Mouse (Mus musculus) intestine, postnatal 0 days (tissue): Measurements from ENCODE around the gene Dedd. TPM values are rescaled to one million over a fixed set of nuclear protein-coding genes. Genes with fewer than 3 reads are reported as not detected.
A peak's percentile ranks its signal among the peaks of the same experiment; 100 is the strongest.

Experiments
- ATAC-seq: fragments of 200-750 bp; cut with Nextera tagmentation; 2 replicates; pipeline ENCODE4 v1.8.0; 2017; ENCODE audit warnings: mild to moderate bottlenecking, moderate TSS enrichment, moderate library complexity
- H3K27ac ChIP-seq: fragments of 300-500 bp; sonication (generic); 2 replicates; pipeline ENCODE4 v1.5.1; 2014; ENCODE audit warnings: mild to moderate bottlenecking, low read depth, low read length, moderate library complexity
- H3K27me3 ChIP-seq: fragments of 300-500 bp; sonication (generic); replicated peaks from 2 replicates; pipeline ENCODE4 v1.6.1; 2014; ENCODE audit warnings: low read length, mixed read lengths; ENCODE audit not compliant: control insufficient read depth, insufficient read depth
- H3K36me3 ChIP-seq: fragments of 300-500 bp; sonication (generic); 2 replicates; pipeline ENCODE4 v1.6.1; 2014; ENCODE audit warnings: mild to moderate bottlenecking, moderate library complexity; ENCODE audit not compliant: control insufficient read depth, insufficient read depth
- H3K4me1 ChIP-seq: fragments of 300-500 bp; sonication (generic); replicated peaks from 2 replicates; pipeline ENCODE4 v1.6.1; 2014; ENCODE audit warnings: antibody characterized with exemption, low read length, mixed read lengths; ENCODE audit not compliant: control insufficient read depth, insufficient read depth
- H3K4me2 ChIP-seq: fragments of 300-500 bp; sonication (generic); replicated peaks from 2 replicates; pipeline ENCODE4 v1.6.1; 2014; ENCODE audit warnings: low read depth, mild to moderate bottlenecking, moderate library complexity
- H3K4me3 ChIP-seq: fragments of 300-500 bp; sonication (generic); 2 replicates; pipeline ENCODE4 v1.5.1; 2014; ENCODE audit warnings: low read depth, low read length
- H3K9ac ChIP-seq: fragments of 300-500 bp; sonication (generic); 2 replicates; pipeline ENCODE4 v1.6.1; 2014; ENCODE audit warnings: mild to moderate bottlenecking, low read depth, low read length
- H3K9me3 ChIP-seq: fragments of 300-500 bp; sonication (generic); 2 replicates; pipeline ENCODE4 v1.6.1; 2016; ENCODE audit warnings: mixed run types; ENCODE audit not compliant: control insufficient read depth
- CTCF ChIP-seq: sonication (generic); IDR thresholded peaks from 2 replicates; pipeline ENCODE4 v1.5.1; 2016; ENCODE audit warnings: low read depth, mild to moderate bottlenecking, control low read depth, antibody characterized with exemption, moderate library complexity
- WGBS: fragments of 180-500 bp; shearing (Covaris S2); extraction: QIAGEN DNeasy Blood & Tissue Kit; methylation state at CpG from one replicate; pipeline ENCODE4 v1.1.7; 2014; 5-methylcytosine and 5-hydroxymethylcytosine counted together
- polyA plus RNA-seq: library from polyadenylated mRNA; unstranded; fragments of >200 nt; fragmentation: Nextera tagmentation; extraction: Ambion mirVana; gene quantifications from 2 replicates; pipeline ENCODE4 v1.2.1, GENCODE M21; 2015

Dedd gene
- polyA plus RNA-seq, 1 experiment from 2014 or later: 28.1 TPM

GRCm38 (mm10) chr1:171282086-171282805 is 46.7 kb upstream of the Dedd start:
- Histone ChIP-seq H3K27me3 (no peaks in the 10 kb centered on the region), H3K9me3 (no peaks in the 10 kb centered on the region), H3K4me3 (peak overlapping the region; percentile 60; the same call in 1 of the 2 replicates), H3K27ac (no peak overlapping the region), H3K9ac (no peak overlapping the region), H3K36me3 (peaks cover 52% of the 10 kb centered on the region), H3K4me1 (no peaks in the 10 kb centered on the region; the same call in 1 of the 2 replicates), H3K4me2 (peak overlapping the region; percentile 87; the same call in 1 of the 2 replicates)
- 76% methylated on average over 18 of the region's 18 CpGs for WGBS
- ATAC-seq: no peak
- TF ChIP-seq CTCF: no peak

- no peak for TF ChIP-seq CTCF
- Histone ChIP-seq H3K27ac (no peak overlapping the region), H3K36me3 (peaks cover 41% of the 10 kb centered on the region; the same call in 1 of the 2 replicates), H3K4me1 (no peaks in the 10 kb centered on the region; the same call in 1 of the 2 replicates), H3K9ac (no peak overlapping the region), H3K4me3 (no peak overlapping the region), H3K9me3 (no peaks in the 10 kb centered on the region), H3K4me2 (no peak overlapping the region), H3K27me3 (no peaks in the 10 kb centered on the region)
- ATAC-seq: no peak
- WGBS: 93% methylated on average over 18 of the region's 18 CpGs
These were observed 45.5 kb upstream of the Dedd start for GRCm38 (mm10) chr1:171283188-171284160.

GRCm38 (mm10) chr1:171284491-171284890 is 44.5 kb upstream of the Dedd start:
- Histone ChIP-seq H3K4me2 (no peak overlapping the region; the same call in 1 of the 2 replicates), H3K9me3 (no peaks in the 10 kb centered on the region), H3K36me3 (peaks cover 43% of the 10 kb centered on the region), H3K27ac (no peak overlapping the region), H3K27me3 (no peaks in the 10 kb centered on the region), H3K4me1 (no peaks in the 10 kb centered on the region; the same call in 1 of the 2 replicates), H3K4me3 (no peak overlapping the region), H3K9ac (no peak overlapping the region)
- no peak for TF ChIP-seq CTCF
- WGBS: 90% methylated on average over 15 of the region's 15 CpGs
- ATAC-seq: no peak

GRCm38 (mm10) chr1:171285096-171285892 is 43.7 kb upstream of the Dedd start:
- no peak overlapping the region for H3K9ac ChIP-seq

DNA sequence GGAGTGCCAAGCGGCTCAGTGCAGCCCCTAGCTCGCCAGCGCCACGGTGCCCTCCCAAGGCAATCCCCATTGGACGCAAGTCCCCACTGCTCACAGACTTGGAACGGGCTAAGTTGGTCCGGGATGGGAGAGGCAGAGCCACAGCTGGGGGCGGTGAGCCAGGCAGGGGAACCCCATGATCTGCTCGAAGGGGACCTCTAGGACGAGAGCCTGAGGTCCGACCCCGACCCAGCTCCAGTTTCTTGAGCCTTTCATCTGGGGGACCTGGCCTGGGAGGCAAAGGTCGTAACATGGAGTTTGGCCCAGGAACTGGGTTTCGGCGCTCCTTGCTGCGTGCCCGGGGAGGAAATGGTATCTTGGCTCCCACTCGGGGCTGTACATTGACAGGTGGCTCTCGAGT is 42.4 kb upstream of the Dedd start:
- H3K4me3 ChIP-seq: no peak overlapping the region
- no peak for ATAC-seq
- 93% methylated on average over 19 of the region's 19 CpGs for WGBS
- no peak overlapping the region for H3K27ac ChIP-seq
- H3K27me3 ChIP-seq: no peaks in the 10 kb centered on the region
- H3K4me2 ChIP-seq: peak overlapping the region; percentile 86; the same call in 1 of the 2 replicates
- peaks cover 49% of the 10 kb centered on the region for H3K36me3 ChIP-seq
- H3K9me3 ChIP-seq: no peaks in the 10 kb centered on the region
- no peak overlapping the region for H3K9ac ChIP-seq
- H3K4me1 ChIP-seq: no peaks in the 10 kb centered on the region; the same call in 1 of the 2 replicates
- TF ChIP-seq CTCF: no peak

More at GRCm38 (mm10) chr1:171285096-171285892, 43.7 kb upstream of the Dedd start:
- Histone ChIP-seq H3K9me3 (no peaks in the 10 kb centered on the region), H3K27me3 (no peaks in the 10 kb centered on the region), H3K4me1 (no peaks in the 10 kb centered on the region; the same call in 1 of the 2 replicates), H3K27ac (0 out of 2 replicates have a peak overlapping the region, but pooled peaks have one; percentile 21), H3K4me2 (no peak overlapping the region; the same call in 1 of the 2 replicates), H3K36me3 (peaks cover 49% of the 10 kb centered on the region), H3K4me3 (no peak overlapping the region)
- ATAC-seq: no peak
- TF ChIP-seq CTCF: no peak
- WGBS: 84% methylated on average over 20 of the region's 20 CpGs
